Comparison of ENCODE assay signal across 8 mouse cellular contexts in genomic region chr7:60733331-60733994, GRCm38 (mm10).
DNase-seq lines count a peak whose midpoint lies in the region; ATAC-seq and TF ChIP-seq lines count a peak whose summit lies in the region.
"Not testable (repeated sequence)": the region's sequence is repeated elsewhere in the genome, so short reads cannot be mapped to it uniquely, and the experiment has no call there.

No protein-coding gene starts in this region.

- H3K9me3 ChIP-seq in forebrain, embryonic 11.5 days (ENCODE audit: control insufficient read depth, low read length); heart, embryonic 13.5 days; kidney, embryonic 14.5 days (ENCODE audit: control insufficient read depth, low read length): not testable (repeated sequence)

- not testable (repeated sequence) for H3K4me2 ChIP-seq in forebrain, embryonic 11.5 days (ENCODE audit: low read depth, low read length, severe bottlenecking)
- peak overlapping the region; percentile 60 for H3K4me2 ChIP-seq in heart, embryonic 13.5 days
- H3K4me2 ChIP-seq in kidney, embryonic 14.5 days (replicated peaks; ENCODE audit: low read depth, low read length): peak overlapping the region; percentile 26

- TF ChIP-seq CTCF in olfactory bulb, adult 2 months (IDR thresholded peaks at IDR 0.05; ENCODE audit: insufficient read depth, low read depth, low read length): not testable (repeated sequence)

- H3K27me3 ChIP-seq in forebrain, embryonic 11.5 days (ENCODE audit: control insufficient read depth, insufficient read depth, low read length); heart, embryonic 13.5 days (replicated peaks); kidney, embryonic 14.5 days (ENCODE audit: control insufficient read depth, insufficient read depth, low read length): not testable (repeated sequence)

- ATAC-seq in forebrain, embryonic 11.5 days (replicated peaks; ENCODE audit: low FRiP score): peak; percentile 80; the same call in 1 of the 2 replicates
- not testable (repeated sequence) for ATAC-seq in heart, embryonic 13.5 days (ENCODE audit: extremely low read depth, insufficient number of reproducible peaks, low FRiP score, low TSS enrichment)
- peak; percentile 72; the same call in 1 of the 2 replicates for ATAC-seq in kidney, embryonic 14.5 days (ENCODE audit: low FRiP score, low TSS enrichment)

- H3K36me3 ChIP-seq in forebrain, embryonic 11.5 days (ENCODE audit: control insufficient read depth, insufficient read depth, low read length); heart, embryonic 13.5 days; kidney, embryonic 14.5 days (ENCODE audit: control insufficient read depth, insufficient read depth, low read length): not testable (repeated sequence)

- WGBS in forebrain, embryonic 11.5 days: 58% methylated on average over 20 of the region's 20 CpGs
- 40% methylated on average over 20 of the region's 20 CpGs for WGBS in heart, embryonic 13.5 days
- WGBS in kidney, embryonic 14.5 days: 57% methylated on average over 20 of the region's 20 CpGs
- 43% methylated on average over 20 of the region's 20 CpGs for WGBS in olfactory bulb, adult 2 months

- DNase-seq in cerebellum, adult 9-11 months: peak; percentile 19
- peak; percentile 50 for DNase-seq in forebrain, embryonic 11.5 days (ENCODE audit: low spot score)
- DNase-seq in left cerebral cortex, postnatal 10 days (ENCODE audit: extremely low spot score in 1 of 2, low spot score in 2 of 2): peak; percentile 11 to 40
- DNase-seq in lung, postnatal 10 days: peak; percentile 2
- DNase-seq in testis, postnatal 14 days (ENCODE audit: low spot score): peak; percentile 53

- H3K9ac ChIP-seq in forebrain, embryonic 11.5 days (ENCODE audit: low read length); heart, embryonic 13.5 days; kidney, embryonic 14.5 days (ENCODE audit: low read depth, low read length): not testable (repeated sequence)

- H3K4me1 ChIP-seq in forebrain, embryonic 11.5 days (replicated peaks; ENCODE audit: control insufficient read depth, insufficient read depth, low read length); heart, embryonic 13.5 days; kidney, embryonic 14.5 days (ENCODE audit: control insufficient read depth, insufficient read depth, low read length); olfactory bulb, adult 2 months (ENCODE audit: control insufficient read depth, insufficient read depth, low read length): not testable (repeated sequence)

- TF ChIP-seq POLR2A in olfactory bulb, adult 2 months (IDR thresholded peaks at IDR 0.05; ENCODE audit: insufficient read depth, low read depth, low read length): not testable (repeated sequence)

- not testable (repeated sequence) for H3K4me3 ChIP-seq in forebrain, embryonic 11.5 days (ENCODE audit: low read depth, low read length)
- H3K4me3 ChIP-seq in heart, embryonic 13.5 days: peak overlapping the region; percentile 34
- peak overlapping the region; percentile 14 for H3K4me3 ChIP-seq in kidney, embryonic 14.5 days (ENCODE audit: low read length)
- peak overlapping the region; percentile 38 for H3K4me3 ChIP-seq in olfactory bulb, adult 2 months (ENCODE audit: insufficient read depth, low read depth, low read length)

- intact Hi-C loops in left cerebral cortex, postnatal 10 days (cut with DNase I): loop anchor here (10.0 kb wide), 1 partner anchor 109 kb away; no protein-coding TSS in a partner anchor

- H3K27ac ChIP-seq in forebrain, embryonic 11.5 days (ENCODE audit: low read depth, low read length); heart, embryonic 13.5 days (replicated peaks); kidney, embryonic 14.5 days (ENCODE audit: low read depth, low read length); olfactory bulb, adult 2 months (ENCODE audit: insufficient read depth, low read depth, low read length): not testable (repeated sequence)

Comparison
In these comparisons a context has a peak if more than half of its experiments do, and no peak if none do; other contexts are left out.
1. DNase-seq: peak in every context shown above with its lines; median percentile 53 in testis, postnatal 14 days; 50 in forebrain, embryonic 11.5 days; 26 in left cerebral cortex, postnatal 10 days; 19 in cerebellum, adult 9-11 months; 2 in lung, postnatal 10 days.